Mouse (Mus musculus) small intestine, adult 2 months (tissue): ENCODE results near the gene Arhgap32. TPM values are rescaled to one million over a fixed set of nuclear protein-coding genes. Genes with fewer than 3 reads are reported as not detected.

Source experiments
- H3K27ac ChIP-seq: fragments of 200-500 bp; 2 replicates; pipeline ENCODE4 v1.5.1; 2012; ENCODE audit warnings: low read depth, low read length, control low read depth, inconsistent platforms; ENCODE audit not compliant: insufficient read depth
- H3K27me3 ChIP-seq: fragments of 200-500 bp; 2 replicates; pipeline ENCODE4 v1.6.1; 2012; ENCODE audit warnings: mild to moderate bottlenecking, moderate library complexity, low read length, inconsistent platforms; ENCODE audit not compliant: control insufficient read depth, insufficient read depth
- H3K36me3 ChIP-seq: fragments of 200-500 bp; 2 replicates; pipeline ENCODE4 v1.6.1; 2012; ENCODE audit warnings: mild to moderate bottlenecking, low read length, control low read depth, inconsistent platforms; ENCODE audit not compliant: control insufficient read depth, insufficient read depth
- H3K4me1 ChIP-seq: fragments of 200-500 bp; 2 replicates; pipeline ENCODE4 v1.6.1; 2012; ENCODE audit warnings: low read length, inconsistent platforms, mixed read lengths; ENCODE audit not compliant: control insufficient read depth, insufficient read depth, insufficient read length
- H3K4me3 ChIP-seq: fragments of 200-500 bp; 2 replicates; pipeline ENCODE4 v1.5.1; 2012; ENCODE audit warnings: low read depth, mild to moderate bottlenecking, control low read depth, inconsistent platforms, low read length, moderate library complexity
- CTCF ChIP-seq: fragments of 200-500 bp; IDR thresholded peaks from 2 replicates; pipeline ENCODE4 v1.5.1; 2012; ENCODE audit warnings: low read depth, mild to moderate bottlenecking, control low read depth, inconsistent platforms, low read length, moderate library complexity, mixed read lengths; ENCODE audit not compliant: insufficient replicate concordance, insufficient read length; ENCODE audit errors: extremely low read depth
- POLR2A ChIP-seq: fragments of 200-500 bp; IDR thresholded peaks from 2 replicates; pipeline ENCODE4 v1.6.1; 2012; ENCODE audit warnings: low read depth, mild to moderate bottlenecking, control low read depth, inconsistent platforms, low read length, moderate library complexity
- WGBS: fragments of 180-500 bp; shearing (Covaris S2); methylation state at CpG from one replicate; pipeline ENCODE4 v1.1.7; 2018; 5-methylcytosine and 5-hydroxymethylcytosine counted together
- polyA plus RNA-seq: library from polyadenylated mRNA; depleted of rRNA; stranded (reverse); fragments of >200 nt; gene quantifications from 2 replicates; pipeline ENCODE4 v1.2.3, GENCODE M21; 2012

The Arhgap32 gene
- polyA plus RNA-seq, 1 experiment: 11.6 TPM

DNA sequence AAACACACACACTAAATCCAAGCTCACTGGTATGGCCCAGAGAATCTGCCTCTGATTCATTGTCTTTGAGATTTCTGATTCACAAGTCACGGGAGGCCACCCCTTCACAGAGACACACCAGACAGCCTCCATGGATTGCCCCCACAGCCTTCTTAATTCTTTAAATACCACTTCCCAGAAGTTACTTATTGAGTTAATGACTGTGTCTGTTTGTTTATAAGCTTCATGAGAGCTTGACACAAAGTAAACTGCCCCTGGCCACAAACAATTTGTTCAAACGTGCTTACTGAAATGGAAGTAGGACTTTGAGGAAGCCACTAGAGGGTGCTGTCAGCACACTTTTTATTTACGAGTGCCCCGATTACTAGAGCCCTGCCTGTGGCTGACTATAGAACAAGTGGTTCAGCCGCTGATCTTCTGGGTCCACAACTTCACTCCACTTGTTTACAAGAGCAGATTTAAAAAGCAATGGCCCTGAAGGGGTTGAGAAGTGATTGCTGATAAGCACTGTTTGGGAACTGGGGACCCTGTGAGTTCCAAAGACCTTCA is 156.0 kb downstream of the Arhgap32 start:
- 17% methylated on average over 5 of the region's 5 CpGs for WGBS

DNA sequence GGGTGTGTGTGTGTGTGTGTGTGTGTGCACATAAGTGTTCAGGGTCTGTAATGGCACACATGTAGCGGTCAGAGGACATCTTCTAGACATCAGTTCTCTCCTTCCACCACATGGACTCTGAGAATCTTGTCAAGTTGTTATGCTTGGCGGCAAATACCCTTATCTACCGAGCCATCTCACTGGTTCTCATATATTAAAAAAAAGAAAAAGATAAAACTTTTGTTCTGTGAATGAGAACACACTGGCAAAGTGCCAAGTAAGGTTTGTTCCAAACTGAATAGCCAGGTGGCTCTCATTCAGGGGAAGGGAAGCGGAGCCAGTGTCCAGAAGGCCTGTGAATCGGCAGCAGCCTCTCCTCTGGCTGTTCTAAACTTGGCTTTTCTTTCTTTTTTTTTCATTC is 162.1 kb downstream of the Arhgap32 start:
- Histone ChIP-seq H3K36me3 (no peaks in the 10 kb centered on the region), H3K4me1 (no peaks in the 10 kb centered on the region), H3K4me3 (no peak overlapping the region), H3K27me3 (no peaks in the 10 kb centered on the region), H3K27ac (no peak overlapping the region)
- 74% methylated on average over 5 of the region's 5 CpGs for WGBS
- TF ChIP-seq POLR2A (no peak), CTCF (no peak)

More for the DNA sequence above, 156.0 kb downstream of the Arhgap32 start:
- no peak for TF ChIP-seq POLR2A
- TF ChIP-seq CTCF: peak; percentile 52; the same call in 1 of the 2 replicates
- no peaks in the 10 kb centered on the region; the same call in 1 of the 2 replicates for H3K27me3 ChIP-seq
- no peak overlapping the region for H3K4me3 ChIP-seq
- no peaks in the 10 kb centered on the region for H3K36me3 ChIP-seq
- no peaks in the 10 kb centered on the region for H3K4me1 ChIP-seq
- no peak overlapping the region for H3K27ac ChIP-seq

DNA sequence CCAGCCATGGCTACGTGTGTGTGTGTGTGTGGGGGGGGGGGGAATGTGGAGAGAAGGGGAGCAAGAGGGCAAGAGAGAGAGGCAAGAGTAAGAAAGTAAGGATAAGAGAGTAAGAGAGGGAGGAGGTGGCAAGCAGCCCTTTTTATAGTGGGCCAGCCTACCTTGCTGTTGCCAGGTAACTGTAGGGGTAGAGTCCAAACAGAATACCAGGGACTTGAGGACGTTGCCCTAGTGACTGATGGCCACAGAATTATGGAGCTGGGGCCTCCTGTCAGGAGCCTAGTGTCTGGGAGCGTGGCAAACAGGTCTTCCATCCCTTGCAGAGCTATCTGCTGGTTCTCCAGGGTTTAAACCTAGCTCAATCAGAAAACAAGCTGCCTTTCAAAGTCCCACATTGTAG is 163.9 kb downstream of the Arhgap32 start:
- Histone ChIP-seq H3K27me3 (no peaks in the 10 kb centered on the region), H3K27ac (no peak overlapping the region), H3K4me3 (no peak overlapping the region), H3K36me3 (no peaks in the 10 kb centered on the region), H3K4me1 (no peaks in the 10 kb centered on the region)
- 49% methylated on average over 3 of the region's 3 CpGs for WGBS
- TF ChIP-seq CTCF: no peak
- TF ChIP-seq POLR2A: no peak

- Histone ChIP-seq H3K36me3 (no peaks in the 10 kb centered on the region), H3K4me1 (no peaks in the 10 kb centered on the region), H3K4me3 (no peak overlapping the region), H3K27ac (no peak overlapping the region), H3K27me3 (no peaks in the 10 kb centered on the region)
- 82% methylated on average over 5 of the region's 5 CpGs for WGBS
- no peak for TF ChIP-seq CTCF
- TF ChIP-seq POLR2A: no peak
These were observed 164.5 kb downstream of the Arhgap32 start for GRCm38 (mm10) chr9:32280456-32280855.

DNA sequence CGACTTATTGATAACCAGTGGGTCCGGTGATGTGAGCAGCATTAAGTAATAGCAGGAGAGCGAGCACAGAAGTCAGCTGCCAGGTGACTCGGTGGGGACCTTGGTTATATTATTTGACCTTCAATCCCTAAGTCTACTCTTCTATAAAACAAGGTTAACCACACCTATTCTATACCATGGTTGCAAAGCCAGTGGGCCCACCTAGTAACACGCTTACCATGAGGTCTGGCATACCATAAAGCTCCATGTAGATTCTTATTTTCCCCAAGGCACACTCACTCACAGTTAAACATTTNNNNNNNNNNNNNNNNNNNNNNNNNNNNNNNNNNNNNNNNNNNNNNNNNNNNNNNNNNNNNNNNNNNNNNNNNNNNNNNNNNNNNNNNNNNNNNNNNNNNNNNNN is 167.7 kb downstream of the Arhgap32 start:
- WGBS: 56% methylated on average over 5 of the region's 5 CpGs
- Histone ChIP-seq H3K27ac (no peak overlapping the region), H3K4me3 (no peak overlapping the region), H3K36me3 (no peaks in the 10 kb centered on the region), H3K4me1 (no peaks in the 10 kb centered on the region), H3K27me3 (no peaks in the 10 kb centered on the region)
- no peak for TF ChIP-seq CTCF
- no peak for TF ChIP-seq POLR2A

DNA sequence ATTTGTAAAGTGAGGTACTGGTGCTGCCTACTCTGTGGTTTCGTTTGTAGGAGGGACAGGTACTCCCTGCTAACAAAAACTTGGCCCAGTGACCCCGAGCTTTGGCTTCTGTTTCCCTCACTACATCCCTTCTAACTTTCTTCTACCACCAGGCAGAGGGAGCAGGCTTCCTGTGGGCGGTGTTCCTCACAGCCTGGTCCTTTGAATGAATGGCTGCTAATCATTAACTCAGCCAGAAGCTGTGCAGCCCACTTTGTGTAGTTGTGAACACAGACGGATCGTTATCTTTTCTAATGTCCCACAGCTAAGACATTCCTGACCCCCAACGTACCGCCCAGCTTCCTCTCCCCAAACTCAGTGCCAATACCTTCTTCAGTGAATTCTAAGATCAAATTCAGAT is 175.7 kb downstream of the Arhgap32 start:
- no peak overlapping the region for H3K4me3 ChIP-seq
- 12% methylated on average over 7 of the region's 7 CpGs for WGBS
- no peaks in the 10 kb centered on the region for H3K36me3 ChIP-seq
- H3K27ac ChIP-seq: no peak overlapping the region
- no peaks in the 10 kb centered on the region for H3K27me3 ChIP-seq
- TF ChIP-seq POLR2A (no peak), CTCF (no peak)
- H3K4me1 ChIP-seq: peaks cover 2% of the 10 kb centered on the region

- WGBS: 20% methylated on average over 5 of the region's 5 CpGs
- Histone ChIP-seq H3K4me3 (no peak overlapping the region), H3K4me1 (peaks cover 2% of the 10 kb centered on the region), H3K27ac (no peak overlapping the region), H3K27me3 (no peaks in the 10 kb centered on the region), H3K36me3 (no peaks in the 10 kb centered on the region)
- TF ChIP-seq CTCF (no peak), POLR2A (no peak)
These were observed 176.8 kb downstream of the Arhgap32 start for GRCm38 (mm10) chr9:32292686-32293085.
